In the genomic region with DNA sequence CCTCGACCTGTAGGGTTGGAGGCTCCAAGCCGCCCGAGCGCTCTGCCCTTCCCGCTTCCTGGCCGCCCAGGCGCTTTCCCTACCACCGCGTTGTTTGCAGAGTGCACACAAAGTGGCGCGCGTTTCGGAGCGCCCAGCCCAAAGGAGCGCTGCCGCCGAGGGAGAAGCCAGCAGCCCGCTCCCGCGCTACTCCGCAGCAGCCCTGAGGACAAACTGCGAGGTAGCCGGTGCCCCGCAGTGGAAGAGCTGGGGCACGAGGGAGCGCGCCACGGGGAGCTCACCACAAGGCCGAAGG, we compare ENCODE assay signal across 9 mouse cellular contexts. TPM values are rescaled to one million over a fixed set of nuclear protein-coding genes. Genes with fewer than 3 reads are reported as not detected.
DNase-seq lines count a peak whose midpoint lies in the region; ATAC-seq and TF ChIP-seq lines count a peak whose summit lies in the region.
"Had no signal": no experiment of that assay in that cellular context is flagged by ENCODE, and none has a peak within 500 bp of the region (broad histone marks: within the 10 kb centered on the region; RNA-seq: fewer than 3 reads in every experiment).

No protein-coding gene starts in this region.

- intact Hi-C loops in heart, postnatal 14 days (cut with DNase I): no loop called here

- peak overlapping the region; percentile 59 for H3K9ac ChIP-seq in liver, postnatal 0 days (replicated peaks)

- H3K9me3 ChIP-seq in erythroblast, embryonic 14.5 days (ENCODE audit: control insufficient read depth, low read length): peaks cover 4% of the 10 kb centered on the region; the same call in 1 of the 2 replicates
- H3K9me3 ChIP-seq in liver, postnatal 0 days (ENCODE audit: low read length): no peaks in the 10 kb centered on the region

- peak overlapping the region; percentile 83 for H3K27ac ChIP-seq in liver, postnatal 0 days (ENCODE audit: low read depth)

- peaks cover 4% of the 10 kb centered on the region; the same call in 1 of the 2 replicates for H3K4me1 ChIP-seq in erythroblast, embryonic 14.5 days (ENCODE audit: control insufficient read depth)
- H3K4me1 ChIP-seq in liver, postnatal 0 days (ENCODE audit: insufficient read depth): no peaks in the 10 kb centered on the region; the same call in 1 of the 2 replicates

- H3K4me3 ChIP-seq in erythroblast, embryonic 14.5 days (replicated peaks): peak overlapping the region; percentile 48
- H3K4me3 ChIP-seq in liver, postnatal 0 days (ENCODE audit: low read depth, low read length): peak overlapping the region; percentile 52

- WGBS in liver, postnatal 0 days (ENCODE audit: insufficient replicate concordance): under 1% methylated on average over 29 of the region's 29 CpGs

- TF ChIP-seq CTCF in liver, postnatal 0 days (IDR thresholded peaks at IDR 0.05; ENCODE audit: low read depth): no peak

- H3K4me2 ChIP-seq in liver, postnatal 0 days (ENCODE audit: low read depth, low read length): peak overlapping the region; percentile 62

- peaks cover 100% of the 10 kb centered on the region for H3K27me3 ChIP-seq in erythroblast, embryonic 14.5 days (ENCODE audit: control insufficient read depth)
- peaks cover 94% of the 10 kb centered on the region for H3K27me3 ChIP-seq in liver, postnatal 0 days (ENCODE audit: insufficient read depth, low read length)

- H3K36me3 ChIP-seq in erythroblast, embryonic 14.5 days (ENCODE audit: control insufficient read depth): no peaks in the 10 kb centered on the region
- no peaks in the 10 kb centered on the region for H3K36me3 ChIP-seq in liver, postnatal 0 days (replicated peaks; ENCODE audit: insufficient read depth, low read length)

- DNase-seq in R1 (ENCODE audit: low read depth, low spot score): peak; percentile 56
- DNase-seq in heart, postnatal 14 days: peak; percentile 30 to 41
- no peak for DNase-seq in liver, postnatal 0 days
- DNase-seq in layer of hippocampus, adult 8-10 months (ENCODE audit: low spot score in 2 of 2): no peak
- DNase-seq in right cerebral cortex, adult 2 months (ENCODE audit: low spot score in 2 of 2): no peak
- DNase-seq in right cerebral cortex, postnatal 14 days: no peak
- DNase-seq: spleen, adult 18-20 months had no signal

- TF ChIP-seq EP300 in liver, postnatal 0 days (IDR thresholded peaks at IDR 0.05; ENCODE audit: low read depth): no peak

- ATAC-seq in erythroblast, adult 5-6 weeks (replicated peaks; ENCODE audit: low FRiP score, poor library complexity, severe bottlenecking): no peak
- no peak for ATAC-seq in liver, postnatal 0 days

RNA-seq across cellular contexts. Expression of a gene that starts 6.0 kb away (rescaled TPM):
- polyA plus RNA-seq in erythroblast, embryonic 14.5 days (2012): 3.3 and 4.3 TPM in 2 replicates
- total RNA-seq in erythroblast, adult 5-6 weeks (2015; ENCODE audit: low replicate concordance): not detected in 2 replicates
- total RNA-seq in erythroblast, adult 5-6 weeks (2017; ENCODE audit: low replicate concordance): not detected in 2 replicates
- 100 to 1,000 TPM; 349 to 384 TPM for total RNA-seq in heart, postnatal 14 days (2021)
- polyA plus RNA-seq in liver, postnatal 0 days (2015; fragmentation: Nextera tagmentation; extraction: Ambion mirVana): 1,534 and 1,664 TPM in 2 replicates
- 10 to 100 TPM; 52.4 to 90.2 (median 73.6) TPM for total RNA-seq in layer of hippocampus, adult 8-10 months (2022)

RNA-seq across cellular contexts. Expression of a gene that starts 9.1 kb away (rescaled TPM):
- 0.01 TPM in 1 of 2 replicates, not detected in the other for polyA plus RNA-seq in erythroblast, embryonic 14.5 days (2012)
- total RNA-seq in erythroblast, adult 5-6 weeks (2015; ENCODE audit: low replicate concordance): not detected in 2 replicates
- not detected in 2 replicates for total RNA-seq in erythroblast, adult 5-6 weeks (2017; ENCODE audit: low replicate concordance)
- total RNA-seq in heart, postnatal 14 days (2021): not detected
- 0.04 TPM in 1 of 2 replicates, not detected in the other for polyA plus RNA-seq in liver, postnatal 0 days (2015; fragmentation: Nextera tagmentation; extraction: Ambion mirVana)
- under 1 TPM in 1 of 4 experiments, not detected in 3; 0.30 TPM for total RNA-seq in layer of hippocampus, adult 8-10 months (2022)

Comparison
In these comparisons a context has a peak if more than half of its experiments do, and no peak if none do; other contexts are left out.
1. DNase-seq: peak in R1 (single experiment) and heart, postnatal 14 days (2 of 2); none in liver, postnatal 0 days (single experiment), layer of hippocampus, adult 8-10 months (0 of 2), right cerebral cortex, adult 2 months (0 of 2) and right cerebral cortex, postnatal 14 days (single experiment).
2. RNA of a gene that starts 6.0 kb away (total RNA-seq): 349 to 384 TPM in heart, postnatal 14 days and 52.4 to 90.2 TPM in layer of hippocampus, adult 8-10 months; not detected in erythroblast, adult 5-6 weeks; every median in the first group is over 10 times any median in the second.